Mouse (Mus musculus) left cerebral cortex, postnatal 14 days (tissue): ENCODE results near the gene Dnah1. TPM values are rescaled to one million over a fixed set of nuclear protein-coding genes. Genes with fewer than 3 reads are reported as not detected.

Experiments
- DNase-seq, 2 experiments: peaks; one replicate each; pipeline ENCODE4 v3.0.0; 2021 to 2022; ENCODE audit warnings: low spot score in 2 of 2, mixed read lengths in 1 of 2
- intact Hi-C: fragments of 180-260 bp; cut with DNase I; formaldehyde crosslinking; loops from one replicate; pipeline ENCODE4 v1.15.1; 2025
- long read RNA-seq, 2 experiments: library from polyadenylated mRNA; stranded (forward); transcript quantifications; one replicate each; pipeline ENCODE4 v2.0.0; 2021
- total RNA-seq, 2 experiments: library from RNA; stranded (reverse); gene quantifications; 2 replicates each; pipeline ENCODE4 v1.2.3; 2021

The Dnah1 gene
- total RNA-seq: 1 to 10 TPM; 2.0 to 3.0 TPM
- long read RNA-seq, experiment 1, partial matches to known transcripts: 2 of 3 reads
- long read RNA-seq, experiment 1, other reads (novel, unspliced or antisense): 1 of 3 reads
- long read RNA-seq, experiment 2, partial matches to known transcripts: 0 of 1 reads
- long read RNA-seq, experiment 2, other reads (novel, unspliced or antisense): 0 of 1 reads

DNA sequence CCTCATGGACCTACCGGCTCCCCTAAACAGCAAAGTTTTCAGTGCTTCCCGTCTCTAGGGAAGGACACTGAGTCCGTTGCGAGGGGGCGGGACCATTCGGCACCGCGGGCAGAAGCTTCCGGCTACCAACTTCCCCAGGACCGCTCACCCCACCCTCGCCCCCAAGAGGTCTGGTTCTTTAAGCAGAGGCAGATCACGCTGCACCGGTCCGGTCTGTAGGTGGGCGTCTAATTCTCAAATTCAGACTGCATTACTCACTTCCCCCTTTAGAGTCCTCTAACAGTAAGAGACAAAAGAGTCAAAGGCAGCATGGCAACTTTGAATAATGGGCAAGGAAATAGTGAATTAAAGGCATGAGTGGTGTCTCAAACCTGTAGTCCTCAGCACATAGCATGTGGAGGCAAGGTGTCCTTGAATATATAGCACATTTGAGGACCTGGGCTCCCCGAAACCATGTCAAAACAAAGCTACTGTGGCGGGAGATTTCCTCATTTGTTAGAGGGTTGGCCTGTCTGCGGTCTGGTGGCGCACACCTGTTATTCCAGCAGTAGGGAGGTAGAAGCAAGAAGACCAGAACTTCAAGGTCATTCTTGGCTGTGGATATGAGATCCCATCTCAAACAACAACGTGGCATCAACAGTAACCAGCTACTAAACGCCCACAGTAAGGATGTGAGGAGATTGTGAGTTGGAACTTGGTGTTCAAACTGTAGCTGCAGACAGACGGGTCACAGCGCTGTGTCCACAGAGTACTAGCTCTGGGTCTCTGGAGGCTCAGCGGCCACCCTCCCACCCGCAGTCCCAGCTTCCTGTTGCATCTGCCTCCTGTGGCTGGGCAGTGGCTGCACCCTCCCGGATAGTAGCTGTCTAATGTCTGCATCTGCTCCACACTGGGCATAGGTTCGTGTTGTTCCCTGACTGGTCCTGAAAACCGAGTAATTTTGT, at the start of gene Dnah1:
Gene Dnah1 (minus strand): TSS at position 48 of the 944 bp plus-strand sequence.
- DNase-seq: peak in 1 of 2 experiments; percentile 15
- intact Hi-C loops: loop anchor here (5.0 kb wide), 1 partner anchor 52 kb away; no protein-coding TSS in a partner anchor

DNA sequence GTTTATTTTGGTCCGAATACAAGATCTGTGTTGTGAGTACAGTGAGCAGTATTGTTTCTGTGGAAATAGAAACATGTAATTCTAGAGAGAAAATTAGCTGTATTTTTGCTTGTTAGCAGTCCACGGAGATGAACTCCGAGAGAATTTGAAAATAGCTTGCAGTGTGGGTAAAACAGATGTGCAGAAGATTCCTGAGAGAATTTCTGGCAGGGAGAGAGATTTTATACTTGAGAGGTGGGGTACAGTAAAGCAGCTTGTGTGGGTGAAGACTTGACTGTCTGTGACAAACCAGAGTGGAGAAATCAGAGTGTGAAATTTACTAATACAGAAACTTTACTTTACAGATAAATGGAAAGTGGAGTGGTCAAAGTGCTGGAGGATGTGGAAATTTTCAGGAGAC, 45.7 kb upstream of the Dnah1 start:
- DNase-seq: no peak
- intact Hi-C loops: no loop called here

DNA sequence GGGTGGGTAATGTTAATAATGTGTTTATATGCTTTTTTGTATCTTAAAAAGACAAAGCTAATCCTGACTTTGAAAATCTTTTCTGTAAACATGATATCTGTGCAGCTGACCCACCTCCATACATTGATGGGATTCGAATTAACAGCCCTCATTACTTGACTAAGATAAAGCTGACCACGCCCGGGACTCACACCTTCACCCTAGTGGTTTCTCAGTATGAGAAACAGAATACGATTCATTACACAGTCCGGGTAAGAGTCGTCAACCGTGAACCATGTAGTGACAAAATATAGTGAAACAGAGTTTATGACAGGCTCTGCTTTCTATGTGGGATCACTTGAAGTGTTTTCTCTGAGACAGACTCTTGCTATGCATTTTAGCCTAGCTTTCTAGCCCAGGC, 44.3 kb upstream of the Dnah1 start:
- intact Hi-C loops: no loop called here

GRCm38 (mm10) chr14:31365350-31365749, 41.7 kb upstream of the Dnah1 start:
- peak in 1 of 2 experiments; percentile 76 for DNase-seq
- intact Hi-C loops: loop anchor here (2.0 kb wide), 1 partner anchor 105 kb away; no protein-coding TSS in a partner anchor

More for the DNA sequence above, 44.3 kb upstream of the Dnah1 start:
- DNase-seq: no peak

DNA sequence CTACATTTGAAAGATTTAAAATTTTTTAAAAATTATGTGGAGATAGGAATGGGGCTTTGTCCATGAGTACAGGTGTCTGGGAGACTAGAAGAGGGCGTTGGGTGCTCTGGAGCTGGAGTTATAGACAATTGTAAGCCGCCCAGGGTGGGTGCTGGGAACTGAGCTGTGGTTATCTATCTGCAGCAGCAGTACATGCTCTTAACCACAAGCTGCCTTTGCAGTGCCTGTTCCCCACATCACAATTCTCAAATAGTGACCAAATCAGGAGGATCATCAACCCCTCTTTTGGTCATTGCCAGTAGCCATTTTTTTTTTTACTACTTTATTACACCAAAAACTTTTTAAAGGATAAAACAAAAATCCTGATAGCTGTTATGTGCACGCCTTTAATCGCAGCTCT, 40.9 kb upstream of the Dnah1 start:
- intact Hi-C loops: loop anchor here (2.0 kb wide), 1 partner anchor 106 kb away; no protein-coding TSS in a partner anchor
- no peak for DNase-seq

DNA sequence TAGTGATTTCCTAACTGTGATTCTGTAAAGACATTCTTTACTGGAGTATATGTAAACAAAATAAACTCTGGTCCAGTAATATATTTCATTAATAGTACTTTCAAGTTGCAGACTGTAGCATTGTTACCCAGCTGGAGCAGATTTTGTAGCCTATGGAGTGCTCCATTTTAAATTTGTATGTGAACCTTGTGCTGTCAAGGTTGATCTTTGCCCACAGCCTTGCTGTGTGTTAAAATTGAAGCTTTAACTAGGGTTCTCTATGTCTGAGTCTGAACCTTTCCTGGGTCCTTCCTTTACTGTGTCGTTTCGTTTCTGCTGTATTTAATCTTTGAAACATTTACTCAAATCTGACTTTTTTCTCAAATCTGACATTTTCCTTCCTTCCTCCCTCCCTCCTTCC, 38.5 kb upstream of the Dnah1 start:
- intact Hi-C loops: no loop called here
- DNase-seq: no peak

DNA sequence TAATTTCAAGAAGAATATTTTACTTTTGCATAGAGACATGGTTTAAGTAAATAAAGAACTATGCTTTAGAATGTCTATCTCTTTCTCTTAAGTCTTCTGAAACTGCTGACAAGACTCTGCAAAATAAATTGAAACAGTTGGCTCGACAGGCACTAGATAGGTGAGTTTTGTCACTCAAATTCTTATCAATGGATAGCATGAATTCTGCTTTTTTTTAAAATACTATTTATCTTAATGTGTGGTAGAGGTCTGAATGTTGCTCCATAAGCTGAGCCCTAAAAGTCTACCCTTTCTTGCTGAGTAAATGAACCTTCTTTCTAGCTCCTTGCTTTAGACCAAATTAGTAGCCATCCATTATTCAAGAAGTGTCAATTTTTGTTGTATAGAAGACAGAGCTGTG, 21.7 kb upstream of the Dnah1 start:
- intact Hi-C loops: no loop called here
- no peak for DNase-seq

GRCm38 (mm10) chr14:31343241-31343640, 19.5 kb upstream of the Dnah1 start:
- intact Hi-C loops: no loop called here
- DNase-seq: no peak

DNA sequence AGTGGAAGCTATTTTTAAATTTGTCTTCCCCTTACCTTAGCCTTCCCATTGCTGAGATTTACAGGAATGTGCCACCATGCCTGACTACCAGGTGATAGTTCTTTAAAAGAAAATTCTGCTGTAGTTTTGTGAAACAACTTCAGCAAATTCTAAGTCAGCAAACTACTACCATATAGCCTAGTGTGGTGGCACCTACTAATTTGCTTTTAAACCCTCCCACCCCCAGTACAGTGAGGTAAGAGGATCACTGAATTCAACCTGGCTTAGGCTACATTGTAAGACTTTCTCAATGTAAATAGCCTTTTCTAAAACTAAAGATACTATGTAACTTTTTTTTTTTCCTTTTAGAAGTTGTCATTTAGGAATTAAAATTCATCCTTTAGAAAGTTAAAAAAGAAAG, 14.3 kb upstream of the Dnah1 start:
- no peak for DNase-seq
- intact Hi-C loops: loop anchor here (10.0 kb wide), 1 partner anchor 377 kb away; no protein-coding TSS in a partner anchor

DNA sequence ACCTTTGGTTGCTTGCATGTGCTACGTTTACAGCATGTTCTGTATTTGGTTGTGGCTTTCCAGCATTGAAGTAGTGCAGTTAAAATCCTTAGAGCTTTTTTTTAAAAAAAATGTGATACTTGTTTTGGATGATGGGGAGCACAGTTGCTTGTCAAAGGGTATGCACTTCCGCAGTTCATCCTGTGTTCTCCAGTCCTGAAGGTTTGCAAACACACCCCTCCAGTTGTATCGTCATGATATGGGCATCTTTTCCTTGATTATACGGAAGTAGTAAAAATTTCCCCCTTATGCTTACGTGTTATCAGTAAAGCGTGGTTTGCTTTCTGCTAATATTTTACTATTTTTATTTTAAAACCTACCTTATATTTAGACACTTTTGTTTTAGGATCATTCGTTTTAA, 13.7 kb upstream of the Dnah1 start:
- intact Hi-C loops: loop anchor here (10.0 kb wide), 1 partner anchor 377 kb away; no protein-coding TSS in a partner anchor
- DNase-seq: no peak

DNA sequence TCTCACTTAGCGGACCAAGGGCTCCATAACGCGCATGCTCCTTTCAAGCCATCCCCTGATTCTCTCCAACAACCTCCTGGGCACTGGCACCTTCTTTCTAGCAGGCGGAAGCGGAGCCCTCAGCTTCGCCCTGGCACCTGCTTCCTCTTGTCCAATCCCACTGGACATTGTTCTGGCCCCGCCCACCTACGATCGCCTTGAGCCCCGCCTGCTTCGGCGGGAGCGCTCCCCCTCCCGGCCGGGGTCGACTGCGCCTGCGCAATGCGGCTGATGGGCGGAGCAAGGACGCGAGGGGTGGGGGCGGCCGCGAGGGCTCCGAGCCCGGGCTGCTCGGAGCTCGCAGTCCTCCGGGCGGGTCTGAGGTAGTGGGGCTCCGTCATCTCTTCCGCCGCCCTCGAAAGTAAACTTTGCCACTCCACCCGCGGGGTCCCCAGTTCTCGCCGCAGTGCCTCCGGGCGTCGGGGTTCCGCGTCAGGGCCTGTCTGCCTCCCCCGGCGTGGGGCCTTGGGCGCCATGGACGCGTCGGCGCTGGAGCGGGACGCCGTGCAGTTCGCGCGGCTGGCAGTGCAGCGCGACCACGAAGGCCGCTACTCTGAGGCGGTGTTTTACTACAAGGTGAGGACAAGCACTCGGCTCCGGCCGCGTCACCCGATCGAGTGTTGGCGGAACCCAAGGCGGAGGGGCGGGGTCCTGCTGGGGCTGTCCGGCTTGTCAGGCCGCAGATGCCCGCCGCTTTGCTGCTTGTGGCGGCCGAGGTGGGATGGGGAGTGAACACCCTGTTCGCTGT, 12.9 kb upstream of the Dnah1 start, which contains the start of gene Capn7:
Gene Capn7 (plus strand): TSS at position 270 of the 787 bp plus-strand sequence.
- peak; percentile 97 to 98 for DNase-seq
- intact Hi-C loops: loop anchor here (10.0 kb wide), 1 partner anchor 378 kb away; no protein-coding TSS in a partner anchor

GRCm38 (mm10) chr14:31335765-31336164, 12.1 kb upstream of the Dnah1 start:
- intact Hi-C loops: loop anchor here (10.0 kb wide), 1 partner anchor 379 kb away; no protein-coding TSS in a partner anchor
- DNase-seq: no peak

GRCm38 (mm10) chr14:31330957-31331356, 7.3 kb upstream of the Dnah1 start:
- intact Hi-C loops: loop anchor here (10.0 kb wide), 1 partner anchor 384 kb away; no protein-coding TSS in a partner anchor
- DNase-seq: no peak

- intact Hi-C loops: loop anchor here (10.0 kb wide), 1 partner anchor 385 kb away; no protein-coding TSS in a partner anchor
Measured at GRCm38 (mm10) chr14:31329741-31330140, 6.0 kb upstream of the Dnah1 start.

DNA sequence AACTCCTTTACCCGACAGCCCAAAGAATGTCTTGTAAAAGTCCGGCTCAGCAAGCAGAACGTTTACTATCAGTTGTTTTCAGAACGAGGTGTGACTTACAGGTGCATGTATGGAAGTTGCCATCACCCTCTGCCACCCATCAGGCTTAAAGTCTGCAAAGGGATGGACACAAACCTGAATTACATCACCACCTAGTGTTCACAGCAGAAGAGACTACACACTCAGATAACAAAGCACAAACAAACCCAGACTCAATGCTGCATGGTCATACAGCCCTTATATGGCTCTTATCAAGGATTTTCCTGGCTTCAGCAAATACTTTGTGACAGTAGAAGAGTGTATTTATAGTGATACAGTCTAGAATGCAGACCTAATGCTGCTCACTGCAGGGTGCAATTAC, 4.0 kb upstream of the Dnah1 start:
- DNase-seq: no peak
- intact Hi-C loops: no loop called here

More at GRCm38 (mm10) chr14:31329741-31330140, 6.0 kb upstream of the Dnah1 start:
- no peak for DNase-seq

- no peak for DNase-seq
- intact Hi-C loops: no loop called here
Measured at GRCm38 (mm10) chr14:31327196-31327595, 3.5 kb upstream of the Dnah1 start.

- no peak for DNase-seq
- intact Hi-C loops: no loop called here
Measured at GRCm38 (mm10) chr14:31326770-31327169, 3.1 kb upstream of the Dnah1 start.

DNA sequence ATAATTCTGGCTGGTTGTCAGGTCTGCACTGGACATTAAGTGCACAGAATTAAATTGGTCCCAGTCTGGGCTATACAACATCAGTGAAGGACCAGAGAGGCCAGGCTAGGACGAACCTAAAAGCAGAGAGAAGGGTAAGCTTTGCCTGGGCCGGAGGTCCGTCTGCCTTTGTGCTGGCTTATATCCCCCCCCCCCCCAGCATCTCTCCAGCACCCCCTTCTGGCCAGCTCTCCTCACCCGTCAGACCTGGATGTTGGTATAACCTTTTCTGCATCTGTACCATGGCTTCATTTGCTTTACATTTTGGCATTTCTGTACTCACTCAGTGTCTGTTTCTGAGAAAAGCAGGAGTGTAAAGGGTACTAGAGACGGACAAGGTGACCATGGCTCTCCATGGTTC, 1.9 kb upstream of the Dnah1 start:
- intact Hi-C loops: no loop called here
- DNase-seq: no peak

- no peak for DNase-seq
- intact Hi-C loops: loop anchor here (5.0 kb wide), 1 partner anchor 53 kb away; no protein-coding TSS in a partner anchor
Measured at GRCm38 (mm10) chr14:31324851-31325250, 1.2 kb upstream of the Dnah1 start.
